Mouse (Mus musculus): ENCODE measurements around the gene Tmem120b. TPM values are rescaled to one million over a fixed set of nuclear protein-coding genes. Genes with fewer than 3 reads are reported as not detected.

Tmem120b gene
- total RNA-seq, 2 experiments from 2014 or later, result 22.2 to 68.8 TPM

DNA sequence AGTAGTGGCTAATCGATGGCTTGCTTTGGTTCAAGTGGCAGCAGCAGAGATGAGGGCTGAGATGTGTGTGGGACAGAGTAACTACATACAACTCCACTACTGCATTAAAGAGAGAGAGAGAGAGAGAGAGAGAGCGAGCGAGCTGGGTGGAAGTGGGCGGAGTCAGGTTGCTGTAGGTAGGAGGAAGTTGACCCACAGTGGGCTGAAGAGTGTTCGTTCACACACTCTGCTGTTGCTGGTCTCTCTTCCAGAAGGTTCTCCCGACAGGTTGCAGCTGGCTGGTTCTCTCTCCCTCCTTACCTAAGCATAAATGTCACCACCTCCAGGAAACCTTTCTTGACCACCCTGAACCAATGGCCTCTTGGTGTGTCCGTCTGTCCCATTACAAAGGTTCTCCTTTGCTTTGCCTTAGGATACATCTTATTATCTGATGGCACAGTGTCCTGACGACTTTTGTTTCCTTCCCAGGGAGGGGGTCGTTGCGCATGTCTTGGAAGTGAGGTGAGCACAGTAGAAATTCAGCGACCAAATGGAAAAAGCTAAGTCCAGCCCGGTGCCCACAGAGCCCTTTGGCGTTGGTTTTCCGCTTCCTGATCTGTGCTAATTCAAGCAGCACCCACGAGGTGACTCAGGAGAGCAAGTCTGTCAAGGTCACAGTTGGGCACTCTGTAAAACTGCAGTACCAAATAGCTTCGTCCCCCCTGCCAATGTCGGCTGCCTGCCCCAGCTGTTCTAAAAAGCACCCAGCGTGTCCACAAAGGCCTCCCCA, 57.6 kb downstream of the Tmem120b start:
- peak in 1 of 2 experiments; percentile 35 for DNase-seq (ENCODE audit: low spot score in 2 of 2)

DNA sequence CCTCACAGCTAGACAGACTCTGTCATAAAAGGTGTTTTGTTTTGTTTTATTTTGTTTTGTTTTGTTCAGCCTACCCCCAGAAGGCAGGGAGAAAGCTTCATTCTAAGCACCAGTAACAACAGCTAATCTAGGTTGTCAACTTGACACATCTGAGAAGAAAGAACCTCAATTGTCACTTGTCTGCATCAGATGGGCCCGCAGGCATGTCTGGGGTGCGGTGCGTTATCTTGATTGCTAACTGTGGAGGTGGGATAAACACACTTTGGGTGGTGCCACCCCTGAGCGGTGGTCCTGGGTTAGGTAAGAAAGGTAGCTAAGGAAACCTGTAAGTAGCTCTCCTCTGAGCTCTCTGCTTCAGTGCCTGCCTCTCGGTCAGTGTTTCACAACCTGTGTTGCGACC, 58.8 kb downstream of the Tmem120b start:
- no peak for DNase-seq (ENCODE audit: low spot score in 2 of 2)

DNA sequence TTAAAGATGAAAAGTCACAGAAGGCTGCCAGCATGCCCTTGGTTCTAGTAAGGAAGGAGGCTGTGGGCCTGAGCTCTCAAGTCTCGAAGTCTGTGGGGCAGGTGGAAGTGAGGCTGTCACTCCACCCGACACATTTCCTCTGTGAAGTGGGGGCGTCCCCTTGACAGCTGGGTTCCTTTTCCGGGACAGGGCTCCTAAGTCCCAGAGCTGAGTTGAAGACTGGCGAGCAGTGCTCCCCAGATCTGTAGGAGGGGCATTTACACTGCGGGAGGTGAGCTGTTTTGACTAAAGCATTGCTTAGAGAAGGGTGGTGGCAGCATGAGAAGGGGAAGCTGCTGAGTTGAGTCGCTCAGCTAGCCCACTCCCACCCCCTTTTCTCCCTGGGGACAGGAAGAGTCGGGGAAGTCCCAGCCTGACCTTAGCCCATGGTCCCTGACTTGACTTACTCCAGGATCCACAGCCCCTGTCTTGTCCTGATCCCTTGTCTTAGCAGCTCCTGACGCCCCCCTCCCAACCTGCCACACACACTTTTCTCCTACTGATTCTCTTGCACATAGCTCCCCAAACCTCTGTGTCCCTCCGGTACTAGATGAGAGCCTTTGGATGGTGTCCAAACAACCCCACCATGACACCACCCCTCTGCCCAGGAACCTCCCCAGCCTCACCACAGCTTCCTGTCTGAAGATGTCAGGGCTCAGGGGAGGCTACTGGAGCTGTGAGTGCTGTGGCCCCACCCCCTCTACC, 60.4 kb downstream of the Tmem120b start:
- no peak for DNase-seq (ENCODE audit: low spot score in 2 of 2)

DNA sequence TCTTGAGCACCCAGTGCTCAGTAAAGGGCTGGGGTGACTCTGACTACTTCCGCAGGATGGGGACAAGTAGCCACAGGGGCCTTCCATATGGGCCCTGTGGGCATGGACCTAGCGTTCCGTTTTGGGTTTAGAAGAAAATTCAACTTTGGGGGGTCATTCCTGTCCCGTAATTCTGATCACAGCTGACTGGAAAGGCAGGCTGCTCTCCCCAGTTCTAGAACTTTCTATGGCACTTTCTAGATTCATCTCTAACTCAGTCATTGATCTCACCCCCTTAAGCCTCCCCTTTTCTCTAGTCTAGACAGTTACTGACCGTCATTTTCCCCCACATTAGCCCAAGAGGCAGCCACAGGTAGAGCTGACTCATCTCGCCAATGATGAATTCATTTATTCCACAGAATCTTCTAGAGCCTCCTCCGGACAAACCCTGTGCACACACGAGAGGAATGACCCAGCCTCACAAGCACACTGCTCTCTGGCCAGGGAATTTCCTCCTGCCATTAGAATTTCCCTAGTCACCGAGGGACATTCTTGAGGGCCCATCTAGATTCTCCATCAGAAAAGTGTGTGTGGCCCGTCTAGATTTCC, 61.0 kb downstream of the Tmem120b start:
- DNase-seq (ENCODE audit: low spot score in 2 of 2), result no peak

DNA sequence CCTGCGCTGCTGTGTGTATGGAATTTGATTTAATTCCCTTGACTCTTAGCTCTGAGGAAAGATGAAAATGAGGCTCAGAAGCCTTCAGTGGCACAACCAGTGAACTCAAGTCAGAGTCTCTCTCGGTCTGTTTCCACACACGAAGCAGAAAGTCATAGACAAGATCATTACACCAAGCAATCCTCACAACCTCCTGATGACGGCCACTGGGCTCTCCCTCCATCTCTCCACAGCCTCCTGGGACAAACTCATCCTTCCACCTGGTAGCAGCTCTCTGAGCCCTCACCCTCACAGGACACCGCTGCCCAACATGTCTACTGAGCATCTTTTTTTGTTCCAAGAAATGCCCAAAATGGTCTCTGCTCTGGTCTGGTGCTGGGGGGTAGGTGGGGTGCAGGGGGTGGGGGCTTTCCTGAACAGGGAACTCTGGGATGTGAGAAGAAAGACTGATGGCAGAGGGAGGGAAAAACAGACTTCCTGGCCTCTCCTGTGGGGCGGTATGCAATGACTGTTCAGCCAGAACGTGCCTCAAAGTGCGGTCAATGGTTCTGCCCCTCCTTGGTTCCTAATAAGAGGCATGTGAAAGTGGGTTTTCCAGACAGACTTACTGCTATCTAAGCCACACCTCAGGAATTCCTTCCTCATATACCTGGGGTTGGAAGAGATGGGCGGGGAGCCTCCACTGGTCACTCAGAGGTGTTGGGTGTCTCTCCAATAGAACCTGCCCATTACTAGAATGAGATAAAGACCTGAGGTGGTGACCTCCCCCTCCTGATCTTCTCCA, 62.0 kb downstream of the Tmem120b start:
- DNase-seq (ENCODE audit: low spot score in 2 of 2), result no peak

DNA sequence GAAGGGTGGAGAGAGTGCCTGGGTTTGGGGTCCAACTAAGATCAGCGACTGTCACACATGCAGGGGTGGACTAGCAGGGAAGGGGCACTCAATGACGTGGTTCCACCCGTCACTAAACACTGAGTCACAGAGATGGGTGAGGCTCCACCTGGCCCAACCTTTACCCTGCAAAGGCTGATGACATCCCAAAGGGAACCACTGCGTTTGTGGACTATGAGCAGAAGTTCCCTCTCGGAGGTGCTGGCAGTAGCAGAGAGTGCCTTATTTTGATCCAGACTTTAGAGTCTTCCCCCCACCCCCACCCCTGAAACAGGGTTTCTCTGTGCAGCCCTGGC, 62.6 kb downstream of the Tmem120b start:
- DNase-seq (ENCODE audit: low spot score in 2 of 2), result no peak

DNA sequence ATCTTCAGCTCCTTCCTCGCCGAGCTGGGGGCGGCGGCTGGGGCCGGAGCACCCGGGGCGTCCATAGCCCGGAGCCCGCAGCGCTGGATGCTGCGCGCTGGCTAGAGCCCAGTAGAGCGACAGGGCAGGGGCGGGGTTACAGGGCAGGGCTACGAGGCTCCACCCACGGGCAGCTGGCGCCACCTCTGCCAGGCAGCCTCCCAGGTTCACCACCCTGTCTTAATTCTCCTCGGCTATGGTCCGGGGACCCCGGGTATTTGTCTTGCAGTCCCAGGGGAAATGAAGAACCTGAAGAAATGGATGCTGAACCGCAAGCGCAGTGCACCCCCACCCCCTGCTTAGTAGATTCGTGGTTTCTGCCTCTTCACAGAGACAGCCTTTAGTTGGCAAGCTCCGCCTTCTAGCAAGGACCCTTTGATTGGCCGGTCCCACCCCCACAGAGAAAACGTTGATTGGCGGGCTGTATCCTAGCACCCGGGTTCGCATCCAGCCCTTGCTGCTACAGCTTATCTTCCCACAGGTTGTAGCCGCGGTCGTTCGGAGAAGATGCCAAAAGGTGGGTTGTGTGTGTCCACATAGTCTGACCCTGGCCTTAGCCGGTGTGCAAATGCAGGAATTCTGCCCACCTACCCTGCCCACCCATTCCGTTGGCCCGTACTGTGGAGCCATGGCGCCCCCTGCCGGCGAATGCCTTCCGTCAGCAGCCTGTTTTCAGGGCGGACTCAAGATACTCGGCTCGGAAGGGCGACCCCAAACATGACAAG, 64.3 kb downstream of the Tmem120b start, which contains the start of gene Rhof:
Gene Rhof, minus strand, starts transcription at position 385 of the 764 bp plus-strand sequence.
- DNase-seq (ENCODE audit: low spot score in 2 of 2), result peak; percentile 82 to 91

DNA sequence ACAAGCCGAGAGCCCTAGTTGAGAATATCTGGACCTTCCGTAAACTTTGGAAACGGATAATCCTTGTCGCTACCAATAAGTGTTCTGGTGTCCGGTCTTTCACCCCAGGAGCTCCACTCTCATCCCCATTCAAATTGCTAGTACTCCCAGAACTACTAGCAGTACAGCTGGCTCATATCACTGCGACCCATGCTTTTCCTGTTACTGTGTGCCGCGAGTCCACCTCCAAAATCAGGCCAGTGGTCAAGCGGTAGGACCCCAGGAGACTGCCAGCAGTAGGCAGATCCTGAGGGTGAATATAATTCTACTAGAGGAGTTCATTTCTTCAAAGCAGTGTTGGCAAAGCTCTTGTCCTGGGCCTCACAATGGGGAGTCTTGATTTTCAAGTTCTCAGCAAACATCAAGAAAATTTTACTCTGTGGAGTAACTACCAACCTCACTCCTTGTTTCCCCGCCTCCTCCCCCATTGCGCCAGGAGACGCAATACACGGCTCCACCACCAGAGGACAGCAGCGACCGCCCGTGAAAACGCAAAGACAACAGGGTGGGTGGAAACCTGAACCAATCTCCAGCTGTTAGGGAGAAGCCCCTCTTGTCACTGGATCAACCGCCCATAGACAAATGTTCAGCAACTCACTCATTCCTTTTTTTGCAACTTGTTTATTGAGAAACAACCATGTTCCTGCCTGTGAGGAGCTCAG, 65.0 kb downstream of the Tmem120b start:
- peak; percentile 91 to 93 for DNase-seq (ENCODE audit: low spot score in 2 of 2)

DNA sequence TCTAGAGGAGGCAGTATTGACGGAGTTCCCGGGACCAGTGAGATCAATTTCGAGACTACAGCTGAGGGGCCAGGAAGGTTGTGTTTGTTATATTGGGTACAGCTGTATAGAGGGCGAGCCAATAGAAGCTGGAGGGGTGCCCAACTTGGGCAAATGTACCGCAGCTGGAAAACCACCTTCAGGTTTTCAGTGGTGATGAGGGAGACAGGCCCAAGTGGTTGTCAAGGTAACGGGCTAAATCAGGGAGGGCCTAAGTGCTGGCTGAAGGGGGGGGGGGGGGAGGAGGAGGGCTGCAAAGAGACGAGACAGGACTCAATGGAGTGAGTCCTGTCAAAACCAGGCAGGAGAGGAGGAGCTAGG, 65.5 kb downstream of the Tmem120b start:
- DNase-seq (ENCODE audit: low spot score in 2 of 2), result no peak

DNA sequence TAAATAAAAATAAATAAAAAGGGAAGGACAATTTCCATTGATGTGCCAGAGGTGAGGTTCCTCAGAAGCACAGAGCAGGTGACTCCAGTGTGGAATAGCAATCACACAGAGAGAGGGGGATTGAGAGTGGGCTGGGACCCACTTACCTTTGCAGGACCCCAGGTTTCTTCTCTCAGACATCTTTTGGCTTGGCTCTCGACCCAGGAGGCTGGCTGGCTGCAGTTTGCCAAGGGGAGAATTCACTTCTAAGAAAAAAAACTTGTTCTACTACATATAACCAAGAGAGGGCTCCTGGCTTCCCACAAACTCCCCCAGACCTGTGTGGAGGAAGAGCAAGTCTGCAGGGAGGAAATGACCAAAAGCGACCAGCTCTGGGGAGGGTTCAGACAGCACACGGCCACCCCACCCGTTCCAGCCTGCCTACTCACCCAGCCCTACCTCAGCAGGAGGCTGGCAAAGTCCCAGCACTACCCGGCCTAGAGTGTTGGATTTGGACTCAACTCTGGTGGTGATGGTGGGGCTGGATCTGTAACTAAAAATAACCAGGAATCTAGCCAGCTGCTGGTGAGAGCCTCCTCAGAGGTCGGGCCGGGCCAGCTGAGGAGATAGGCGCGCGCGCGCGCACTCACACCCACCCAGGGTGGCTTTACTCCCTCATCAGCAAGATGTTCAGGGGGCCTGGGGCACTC, 66.1 kb downstream of the Tmem120b start:
- DNase-seq (ENCODE audit: low spot score in 2 of 2), result peak in 1 of 2 experiments; percentile 38

DNA sequence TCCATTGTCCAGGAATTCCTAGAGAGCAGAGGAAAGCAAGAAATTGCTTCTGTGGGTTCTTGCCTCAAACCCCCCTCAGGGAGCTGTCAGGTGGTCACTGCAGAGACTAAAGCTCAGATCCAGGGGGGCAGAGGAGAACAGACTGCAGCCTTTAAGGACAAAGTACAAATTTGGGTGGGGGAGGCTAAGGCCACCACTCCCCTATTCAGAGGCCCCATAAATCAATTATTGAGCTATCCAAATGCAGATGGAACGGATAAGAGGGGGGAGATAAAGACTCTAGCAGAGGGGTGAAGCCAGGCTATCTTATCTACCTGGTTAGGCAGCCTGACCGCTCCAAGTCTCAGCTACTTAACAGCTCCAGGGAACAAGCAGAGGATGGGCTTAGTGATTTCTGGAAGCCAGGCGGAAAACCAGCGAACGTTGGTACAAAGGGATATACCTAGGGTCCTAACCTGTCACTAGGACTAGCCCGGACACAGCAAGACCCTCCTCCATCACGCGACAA, 66.7 kb downstream of the Tmem120b start:
- DNase-seq (ENCODE audit: low spot score in 2 of 2), result no peak

DNA sequence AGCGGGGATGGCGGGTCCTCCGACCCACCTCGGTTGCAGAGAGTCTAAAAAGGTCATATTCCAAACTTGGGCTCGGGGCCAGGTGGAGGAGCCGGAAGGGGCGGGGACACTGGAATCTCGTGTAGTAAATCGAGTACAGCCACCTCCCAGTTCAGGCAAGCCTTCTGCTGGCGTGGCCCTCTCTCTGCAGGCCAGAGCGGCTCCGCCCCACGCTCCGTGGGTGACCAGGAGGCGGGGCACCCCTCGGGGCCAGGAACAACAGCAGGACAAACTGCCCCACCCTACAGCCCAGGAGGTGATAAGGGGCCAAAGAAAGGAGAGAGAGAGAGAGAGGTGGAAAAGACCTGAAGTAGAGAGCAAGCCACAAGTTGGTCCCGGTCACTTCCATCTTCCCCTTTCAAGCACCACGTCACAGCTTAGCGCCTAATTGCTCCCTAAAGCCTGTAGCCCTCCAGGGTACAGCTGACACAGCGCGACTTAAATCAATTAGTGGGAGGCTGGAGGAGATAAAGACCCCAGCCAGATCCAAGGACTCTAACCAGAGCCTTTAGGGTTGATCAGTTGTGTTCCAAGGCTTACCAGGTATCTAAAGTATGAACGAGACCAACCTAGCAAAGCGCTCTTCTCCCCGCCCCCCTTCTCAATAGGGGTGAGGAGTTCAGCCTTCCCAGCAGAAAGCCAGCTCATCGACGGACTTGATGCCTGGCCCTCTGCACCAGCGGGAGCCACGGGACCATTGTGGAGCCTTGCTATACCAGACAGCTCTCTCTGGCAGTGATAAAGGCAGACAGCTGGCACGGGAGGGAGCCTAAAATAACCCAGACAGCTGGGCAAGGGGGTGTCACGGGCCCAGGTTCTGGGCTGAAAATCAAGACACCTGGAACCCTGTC, 67.5 kb downstream of the Tmem120b start:
- peak; percentile 84 to 89 for DNase-seq (ENCODE audit: low spot score in 2 of 2)

DNA sequence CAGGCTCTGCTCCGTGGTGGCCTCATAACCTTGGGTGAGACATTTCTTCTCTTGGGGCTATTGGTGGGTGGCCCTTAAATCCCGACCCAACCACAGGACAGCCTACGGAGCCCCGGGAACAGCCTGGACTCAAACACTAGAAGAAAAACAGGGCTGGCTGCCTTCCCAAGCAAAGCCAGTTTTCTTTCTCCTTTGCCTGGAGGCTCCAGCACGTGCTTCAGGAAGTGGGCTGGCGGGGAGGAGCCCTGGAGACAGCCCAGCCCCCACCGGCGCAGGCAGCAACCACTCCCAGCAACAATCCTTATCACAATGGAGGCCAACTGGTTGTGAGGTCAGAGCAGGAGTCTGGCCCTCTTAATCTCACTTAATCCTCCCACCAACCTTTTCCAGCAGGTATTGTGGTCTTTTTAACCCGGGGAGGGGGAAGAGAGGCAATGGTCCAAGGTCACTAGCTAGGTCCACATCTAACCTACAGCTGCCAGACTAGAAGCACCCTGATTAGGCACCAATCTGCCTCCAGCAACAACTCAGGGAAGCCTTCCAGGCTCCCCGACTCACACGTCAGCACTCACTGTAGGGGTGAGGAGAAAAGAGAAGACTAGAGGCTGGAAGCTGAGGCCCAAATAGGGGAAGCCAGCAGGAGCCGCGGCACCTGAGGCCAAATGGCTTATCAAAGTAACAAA, 68.3 kb downstream of the Tmem120b start:
- DNase-seq (ENCODE audit: low spot score in 2 of 2), result peak; percentile 85 to 87

DNA sequence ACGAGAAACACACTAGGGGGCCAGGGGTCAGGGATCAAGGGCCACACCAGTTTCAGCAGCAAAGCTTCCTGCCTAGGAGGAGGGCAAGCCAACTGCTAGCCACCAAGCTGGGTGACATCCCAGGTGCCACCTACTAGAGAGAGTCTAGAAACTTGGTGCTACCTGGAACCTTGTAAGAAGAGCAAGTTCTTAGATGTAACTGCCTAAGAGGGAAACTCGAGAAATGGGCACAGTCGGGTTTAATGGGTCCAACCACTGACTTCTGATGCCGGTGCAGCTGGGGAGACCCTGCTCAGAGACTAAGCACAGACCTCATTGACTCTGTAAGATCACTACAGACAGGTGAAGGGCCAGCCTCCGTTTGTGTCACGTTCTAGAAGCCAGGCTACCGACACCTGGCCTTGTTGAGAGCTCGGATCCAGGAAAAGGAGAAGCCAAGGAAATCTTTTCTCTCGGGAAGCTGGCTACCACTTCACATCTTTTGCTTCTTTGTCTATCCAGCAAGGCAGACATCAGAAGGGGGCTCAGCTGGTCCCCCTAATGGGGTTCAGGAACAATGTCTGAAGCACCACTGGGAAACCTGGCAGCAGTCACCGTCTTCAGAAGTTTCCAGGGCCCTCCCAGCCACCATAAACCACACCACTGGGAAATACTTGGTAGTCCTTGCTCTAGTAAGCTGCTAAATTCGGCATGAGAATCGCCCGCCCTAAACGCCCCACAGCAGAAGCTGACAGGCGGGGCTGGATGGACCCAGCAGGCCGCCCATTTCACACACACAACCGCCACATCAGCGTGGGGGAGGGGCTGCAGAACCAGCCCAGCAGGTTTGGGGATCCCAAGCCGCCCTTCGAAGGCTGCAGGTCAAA, 69.1 kb downstream of the Tmem120b start:
- peak; percentile 80 for DNase-seq (ENCODE audit: low spot score in 2 of 2)

DNA sequence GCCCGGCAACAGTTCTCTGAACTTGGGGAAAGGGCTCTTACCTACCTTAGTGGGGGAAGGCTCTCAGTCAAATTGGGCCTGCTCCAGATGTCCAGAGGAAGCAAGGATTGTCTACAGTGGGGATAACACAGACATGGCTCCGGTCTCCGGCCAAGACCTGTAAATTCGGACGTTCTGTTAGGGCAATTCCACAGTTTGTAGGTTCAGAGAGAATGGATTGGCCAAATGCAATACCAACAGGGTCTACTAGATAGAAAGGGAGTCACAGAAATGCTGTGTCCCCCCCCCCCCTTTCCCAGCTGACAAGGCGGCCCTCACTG, 69.7 kb downstream of the Tmem120b start:
- DNase-seq (ENCODE audit: low spot score in 2 of 2), result no peak

DNA sequence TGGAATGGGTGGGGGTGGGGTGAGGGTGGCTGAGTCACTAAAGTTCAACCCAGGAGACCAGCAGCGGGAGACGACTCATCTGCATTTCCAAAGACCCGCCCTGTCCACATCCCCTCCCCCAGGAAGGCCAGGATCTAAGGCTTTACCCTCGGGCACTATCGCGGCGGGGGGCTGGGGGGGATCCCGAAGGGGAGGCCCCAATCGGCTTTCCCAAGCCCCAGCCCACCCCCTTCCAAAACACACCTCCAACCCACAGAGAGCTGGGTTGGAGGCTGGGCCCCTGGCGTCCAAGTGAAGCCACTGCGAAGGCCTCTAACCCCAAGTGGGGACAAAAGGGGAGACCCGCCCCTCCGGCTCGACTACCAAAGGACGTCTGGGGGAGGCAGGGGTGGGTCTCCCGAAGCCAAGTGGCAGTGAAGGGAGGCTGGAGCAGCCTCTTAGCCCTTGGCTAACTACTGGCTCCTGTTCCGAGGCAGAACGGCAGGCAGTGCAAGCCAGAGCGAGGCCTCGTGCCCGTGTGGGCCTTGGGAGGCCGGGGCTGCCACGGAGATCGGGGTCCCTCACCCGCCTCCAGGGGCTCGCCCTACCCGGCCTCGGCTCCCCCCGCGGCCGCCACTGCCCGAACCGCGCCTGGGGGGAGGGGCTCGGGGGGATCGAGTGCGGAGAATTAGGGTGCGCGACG, 70.2 kb downstream of the Tmem120b start:
- peak; percentile 70 to 71 for DNase-seq (ENCODE audit: low spot score in 2 of 2)

All from adrenal gland, adult 18-20 months (tissue).